Mouse (Mus musculus) limb, embryonic 13.5 days (tissue): ENCODE results near the gene Gm11733. TPM values are rescaled to one million over a fixed set of nuclear protein-coding genes. Genes with fewer than 3 reads are reported as not detected.

Experiments
- ATAC-seq: fragments of 200-750 bp; cut with Nextera tagmentation; 2 replicates; pipeline ENCODE4 v1.8.0; 2017; ENCODE audit warnings: low read depth, moderate number of reproducible peaks, moderate TSS enrichment; ENCODE audit not compliant: low FRiP score
- H3K27ac ChIP-seq: fragments of 300-500 bp; sonication (generic); 2 replicates; pipeline ENCODE4 v1.5.1; 2015; ENCODE audit warnings: inconsistent platforms, mild to moderate bottlenecking, moderate library complexity
- H3K27me3 ChIP-seq: fragments of 300-500 bp; sonication (generic); 2 replicates; pipeline ENCODE4 v1.6.1; 2015; ENCODE audit warnings: mild to moderate bottlenecking, inconsistent platforms
- H3K36me3 ChIP-seq: fragments of 300-500 bp; sonication (generic); 2 replicates; pipeline ENCODE4 v1.6.1; 2015; ENCODE audit warnings: inconsistent platforms, mild to moderate bottlenecking, moderate library complexity
- H3K4me1 ChIP-seq: fragments of 300-500 bp; sonication (generic); 2 replicates; pipeline ENCODE4 v1.6.1; 2015; ENCODE audit warnings: inconsistent platforms
- H3K4me2 ChIP-seq: fragments of 300-500 bp; sonication (generic); replicated peaks from 2 replicates; pipeline ENCODE4 v1.6.1; 2015; ENCODE audit warnings: inconsistent platforms, mild to moderate bottlenecking, moderate library complexity
- H3K4me3 ChIP-seq: fragments of 300-500 bp; sonication (generic); 2 replicates; pipeline ENCODE4 v1.5.1; 2015; ENCODE audit warnings: moderate library complexity, mild to moderate bottlenecking, inconsistent platforms
- H3K9ac ChIP-seq: fragments of 300-500 bp; sonication (generic); 2 replicates; pipeline ENCODE4 v1.6.1; 2015; ENCODE audit warnings: mild to moderate bottlenecking, inconsistent platforms
- H3K9me3 ChIP-seq: fragments of 300-500 bp; sonication (generic); 2 replicates; pipeline ENCODE4 v1.6.1; 2016; ENCODE audit warnings: inconsistent platforms
- WGBS: fragments of 180-500 bp; shearing (Covaris S2); methylation state at CpG from one replicate; pipeline ENCODE4 v1.1.7; 2015; 5-methylcytosine and 5-hydroxymethylcytosine counted together
- polyA plus RNA-seq: library from polyadenylated mRNA; unstranded; fragments of >200 nt; fragmentation: Nextera tagmentation; extraction: Ambion mirVana; gene quantifications from 2 replicates; pipeline ENCODE4 v1.2.1, GENCODE M21; 2015

The Gm11733 gene
- polyA plus RNA-seq, 1 experiment from 2014 or later: not detected

GRCm38 (mm10) chr11:117516422-117516796 is 32.2 kb downstream of the Gm11733 start:
- no peak overlapping the region for H3K4me3 ChIP-seq
- H3K27ac ChIP-seq: peak overlapping the region; percentile 1; the same call in 1 of the 2 replicates
- H3K4me2 ChIP-seq: no peak overlapping the region
- H3K27me3 ChIP-seq: no peaks in the 10 kb centered on the region
- WGBS: 86% methylated on average over 3 of the region's 3 CpGs
- H3K36me3 ChIP-seq: no peaks in the 10 kb centered on the region
- H3K9me3 ChIP-seq: no peaks in the 10 kb centered on the region; the same call in 1 of the 2 replicates
- ATAC-seq: no peak
- H3K4me1 ChIP-seq: peaks cover 10% of the 10 kb centered on the region; the same call in 1 of the 2 replicates
- no peak overlapping the region for H3K9ac ChIP-seq

GRCm38 (mm10) chr11:117521906-117522780 is 38.0 kb downstream of the Gm11733 start:
- Histone ChIP-seq H3K9me3 (no peaks in the 10 kb centered on the region; the same call in 1 of the 2 replicates), H3K27me3 (no peaks in the 10 kb centered on the region), H3K27ac (peak overlapping the region; percentile 89; the same call in 1 of the 2 replicates), H3K4me1 (peaks cover 47% of the 10 kb centered on the region), H3K36me3 (no peaks in the 10 kb centered on the region), H3K4me2 (no peak overlapping the region), H3K9ac (no peak overlapping the region), H3K4me3 (no peak overlapping the region)
- no peak for ATAC-seq
- 58% methylated on average over 13 of the region's 13 CpGs for WGBS

- Histone ChIP-seq H3K9me3 (no peaks in the 10 kb centered on the region; the same call in 1 of the 2 replicates), H3K27me3 (no peaks in the 10 kb centered on the region), H3K27ac (peak overlapping the region; percentile 89), H3K9ac (peak overlapping the region; percentile 43; the same call in 1 of the 2 replicates), H3K4me3 (no peak overlapping the region), H3K4me1 (peaks cover 47% of the 10 kb centered on the region), H3K4me2 (peak overlapping the region; percentile 30), H3K36me3 (no peaks in the 10 kb centered on the region)
- WGBS: 23% methylated on average over 16 of the region's 16 CpGs
- peak; percentile 72 for ATAC-seq
Observed at GRCm38 (mm10) chr11:117522879-117523519, 38.8 kb downstream of the Gm11733 start.

GRCm38 (mm10) chr11:117525606-117526349 is 41.6 kb downstream of the Gm11733 start:
- Histone ChIP-seq H3K27ac (no peak overlapping the region), H3K4me3 (0 out of 2 replicates have a peak overlapping the region, but pooled peaks have one; percentile 1), H3K4me2 (peak overlapping the region; percentile 46), H3K9me3 (no peaks in the 10 kb centered on the region), H3K9ac (no peak overlapping the region), H3K4me1 (peaks cover 47% of the 10 kb centered on the region), H3K36me3 (no peaks in the 10 kb centered on the region), H3K27me3 (no peaks in the 10 kb centered on the region)
- WGBS: 9% methylated on average over 18 of the region's 18 CpGs
- ATAC-seq: no peak

- Histone ChIP-seq H3K27me3 (no peaks in the 10 kb centered on the region), H3K9ac (no peak overlapping the region), H3K4me2 (no peak overlapping the region), H3K27ac (no peak overlapping the region), H3K4me3 (no peak overlapping the region), H3K9me3 (no peaks in the 10 kb centered on the region), H3K36me3 (no peaks in the 10 kb centered on the region), H3K4me1 (peaks cover 12% of the 10 kb centered on the region; the same call in 1 of the 2 replicates)
- WGBS: 59% methylated on average over 10 of the region's 10 CpGs
- ATAC-seq: no peak
Observed at GRCm38 (mm10) chr11:117532374-117532773, 48.2 kb downstream of the Gm11733 start.

- no peak overlapping the region for H3K9ac ChIP-seq
- no peak overlapping the region for H3K4me2 ChIP-seq
- H3K27me3 ChIP-seq: no peaks in the 10 kb centered on the region
- peaks cover 12% of the 10 kb centered on the region; the same call in 1 of the 2 replicates for H3K4me1 ChIP-seq
- WGBS: 72% methylated on average over 10 of the region's 10 CpGs
- no peak overlapping the region for H3K4me3 ChIP-seq
- H3K27ac ChIP-seq: no peak overlapping the region
- no peaks in the 10 kb centered on the region for H3K9me3 ChIP-seq
- H3K36me3 ChIP-seq: no peaks in the 10 kb centered on the region
- ATAC-seq: no peak
Observed at GRCm38 (mm10) chr11:117534912-117535311, 50.7 kb downstream of the Gm11733 start.

GRCm38 (mm10) chr11:117535491-117536304 is 51.5 kb downstream of the Gm11733 start:
- H3K4me2 ChIP-seq: no peak overlapping the region
- H3K36me3 ChIP-seq: no peaks in the 10 kb centered on the region
- WGBS: 41% methylated on average over 9 of the region's 9 CpGs
- no peaks in the 10 kb centered on the region for H3K9me3 ChIP-seq
- ATAC-seq: no peak
- H3K4me1 ChIP-seq: peaks cover 17% of the 10 kb centered on the region
- no peak overlapping the region for H3K27ac ChIP-seq
- H3K27me3 ChIP-seq: no peaks in the 10 kb centered on the region
- no peak overlapping the region for H3K4me3 ChIP-seq
- H3K9ac ChIP-seq: no peak overlapping the region

GRCm38 (mm10) chr11:117536586-117536985 is 52.4 kb downstream of the Gm11733 start:
- Histone ChIP-seq H3K36me3 (no peaks in the 10 kb centered on the region), H3K9me3 (no peaks in the 10 kb centered on the region), H3K4me2 (no peak overlapping the region), H3K4me1 (peaks cover 26% of the 10 kb centered on the region), H3K4me3 (no peak overlapping the region), H3K27me3 (no peaks in the 10 kb centered on the region), H3K27ac (no peak overlapping the region), H3K9ac (no peak overlapping the region)
- WGBS: 69% methylated on average over 3 of the region's 3 CpGs
- no peak for ATAC-seq

Other genes with a start within 250 kb of the Gm11733 start
- 19.3 and 19.6 TPM in 2 replicates for gene Tnrc6c, start 169.9 kb downstream of the Gm11733 start, polyA plus RNA-seq